In genomic region chr8:46639852-46640251, GRCm38 (mm10) we compare ENCODE assay signal across 12 mouse cellular contexts. TPM values are rescaled to one million over a fixed set of nuclear protein-coding genes. Genes with fewer than 3 reads are reported as not detected.
DNase-seq lines count a peak whose midpoint lies in the region; ATAC-seq and TF ChIP-seq lines count a peak whose summit lies in the region.
"Had no signal": no experiment of that assay in that cellular context is flagged by ENCODE, and none has a peak within 500 bp of the region (broad histone marks: within the 10 kb centered on the region; RNA-seq: fewer than 3 reads in every experiment).

No protein-coding gene starts in this region.

- TF ChIP-seq CTCF in lung, embryonic 14.5 days (IDR thresholded peaks at IDR 0.05; ENCODE audit: low read depth), result no peak
- no peak for TF ChIP-seq CTCF in MEL (IDR thresholded peaks at IDR 0.05 in 2 of 3, conservative IDR thresholded peaks at IDR 0.05 in 1 of 3; ENCODE audit: control insufficient read depth in 1 of 3, insufficient read depth in 1 of 3, low read depth in 2 of 3, low read length in 3 of 3, poor library complexity in 1 of 3, severe bottlenecking in 1 of 3)

- no peak overlapping the region for H3K9ac ChIP-seq in lung, embryonic 14.5 days
- no peak overlapping the region for H3K9ac ChIP-seq in MEL (ENCODE audit: control insufficient read depth, low read depth, low read length, poor library complexity, severe bottlenecking)
- H3K9ac ChIP-seq: hindbrain, embryonic 15.5 days; neural tube, embryonic 13.5 days had no signal

- no peak overlapping the region for H3K4me3 ChIP-seq in lung, embryonic 14.5 days (ENCODE audit: low read depth, low read length)
- H3K4me3 ChIP-seq in MEL (ENCODE audit: control insufficient read depth in 1 of 2, insufficient read depth in 1 of 2, low read depth in 2 of 2, low read length in 2 of 2), result no peak overlapping the region
- H3K4me3 ChIP-seq: hindbrain, embryonic 15.5 days; neural tube, embryonic 13.5 days had no signal

- no peaks in the 10 kb centered on the region for H3K27me3 ChIP-seq in lung, embryonic 14.5 days (ENCODE audit: insufficient read depth, low read length)
- H3K27me3 ChIP-seq in MEL (ENCODE audit: control insufficient read depth in 1 of 2, insufficient read depth in 2 of 2, low read length in 2 of 2), result no peaks in the 10 kb centered on the region
- H3K27me3 ChIP-seq: hindbrain, embryonic 15.5 days; megakaryocyte, embryonic 14.5 days; neural tube, embryonic 13.5 days; Patski had no signal

- no peak for TF ChIP-seq POLR2A in MEL (IDR thresholded peaks at IDR 0.05; ENCODE audit: control insufficient read depth in 1 of 2, insufficient read depth in 1 of 2, low read depth in 1 of 2, low read length in 2 of 2, poor library complexity in 1 of 2)

- ATAC-seq in lung, embryonic 14.5 days (ENCODE audit: insufficient read depth), result no peak
- peak; percentile 87 for ATAC-seq in neutrophil, adult 5-6 weeks (ENCODE audit: extremely low read depth, insufficient number of reproducible peaks, low FRiP score, poor library complexity, severe bottlenecking)
- ATAC-seq: Patski had no signal

- H3K27ac ChIP-seq in lung, embryonic 14.5 days (ENCODE audit: low read depth), result peak overlapping the region; percentile 78
- H3K27ac ChIP-seq in MEL (ENCODE audit: control insufficient read depth, low read depth, low read length), result no peak overlapping the region; the same call in 1 of the 2 replicates
- H3K27ac ChIP-seq: kidney, postnatal 0 days had no signal

- no peak overlapping the region for H3K4me2 ChIP-seq in lung, embryonic 14.5 days
- H3K4me2 ChIP-seq: neural tube, embryonic 13.5 days had no signal

- no peaks in the 10 kb centered on the region; the same call in 1 of the 2 replicates for H3K4me1 ChIP-seq in lung, embryonic 14.5 days (ENCODE audit: insufficient read depth)
- H3K4me1 ChIP-seq in MEL (ENCODE audit: control insufficient read depth in 1 of 2, insufficient read depth in 2 of 2, low read length in 2 of 2), result peaks cover 3 to 7% of the 10 kb centered on the region in 2 experiments
- H3K4me1 ChIP-seq: neural tube, embryonic 13.5 days had no signal

- DNase-seq in lung, embryonic 14.5 days, result no peak
- no peak for DNase-seq in lung, postnatal 4 days
- peak; percentile 55 for DNase-seq in MEL (ENCODE audit: low read depth, low spot score)
- peak; percentile 16 for DNase-seq in liver
- no peak for DNase-seq in urinary bladder, postnatal 36 days (ENCODE audit: low spot score in 2 of 2)
- no peak for DNase-seq in adrenal gland, postnatal 10 days

- peaks cover 40% of the 10 kb centered on the region for H3K36me3 ChIP-seq in lung, embryonic 14.5 days (ENCODE audit: insufficient read depth)
- H3K36me3 ChIP-seq in MEL (ENCODE audit: control insufficient read depth in 1 of 2, insufficient read depth in 2 of 2, low read length in 2 of 2), result peaks cover 9 to 28% of the 10 kb centered on the region in 2 experiments

- TF ChIP-seq EP300 in MEL (IDR thresholded peaks at IDR 0.05; ENCODE audit: low read depth in 1 of 2, low read length in 2 of 2), result no peak

- no peaks in the 10 kb centered on the region for H3K9me3 ChIP-seq in lung, embryonic 14.5 days (ENCODE audit: low read depth, low read length)
- no peaks in the 10 kb centered on the region for H3K9me3 ChIP-seq in MEL (replicated peaks; ENCODE audit: insufficient read depth, low read length)
- H3K9me3 ChIP-seq: hindbrain, embryonic 15.5 days; megakaryocyte, embryonic 14.5 days; neural tube, embryonic 13.5 days had no signal

- TF ChIP-seq RAD21 in MEL (IDR thresholded peaks at IDR 0.05; ENCODE audit: low read depth, low read length), result no peak

- no peaks in the 10 kb centered on the region for H3K79me2 ChIP-seq in MEL (ENCODE audit: control insufficient read depth, insufficient read depth, low read length, poor library complexity)

- WGBS in lung, embryonic 14.5 days, result 70% methylated on average over 5 of the region's 5 CpGs

TF ChIP-seq in MEL, 35 proteins besides CTCF, POLR2A, EP300 and RAD21:
- no peak for TF ChIP-seq POLR2AphosphoS2 (IDR thresholded peaks at IDR 0.05; ENCODE audit: low read length)
- no peak for TF ChIP-seq UBTF (IDR thresholded peaks at IDR 0.05; ENCODE audit: borderline replicate concordance, insufficient read depth, low read depth, low read length)
- no peak for TF ChIP-seq NELFE (IDR thresholded peaks at IDR 0.05; ENCODE audit: low read depth, low read length)
- TF ChIP-seq USF1 (IDR thresholded peaks at IDR 0.05; ENCODE audit: low read depth, low read length), result no peak
- TF ChIP-seq NRF1 (IDR thresholded peaks at IDR 0.05; ENCODE audit: insufficient read depth, low read depth, low read length, poor library complexity, severe bottlenecking), result no peak
- TF ChIP-seq SIN3A (IDR thresholded peaks at IDR 0.05; ENCODE audit: low read length), result no peak
- no peak for TF ChIP-seq SMC3 (IDR thresholded peaks at IDR 0.05; ENCODE audit: low read depth, low read length)
- no peak for TF ChIP-seq CHD1 (IDR thresholded peaks at IDR 0.05; ENCODE audit: low read depth, low read length)
- TF ChIP-seq KAT2A (conservative IDR thresholded peaks at IDR 0.05; ENCODE audit: low read depth, low read length), result no peak
- TF ChIP-seq ETS1 (IDR thresholded peaks at IDR 0.05; ENCODE audit: low read depth, low read length), result no peak
- no peak for TF ChIP-seq ZKSCAN1 (IDR thresholded peaks at IDR 0.05; ENCODE audit: low read depth, low read length)

RNA-seq across cellular contexts. Expression of gene Casp3, which starts 22.8 kb away (rescaled TPM):
- 84.1 and 86.7 TPM in 2 replicates for polyA plus RNA-seq in lung, embryonic 14.5 days (2014; fragmentation: Nextera tagmentation; extraction: Ambion mirVana)
- 185 and 187 TPM in 2 replicates for total RNA-seq in MEL (2012; rRNA removed)
- polyA plus RNA-seq in MEL (2012; ENCODE audit: insufficient read depth in 1 of 2, insufficient read length in 2 of 2, low read depth in 1 of 2, low replicate concordance in 2 of 2, missing spikeins in 1 of 2), result 100 to 1,000 TPM in 1 of 2 experiments, 10 to 100 TPM in 1; 74.7 to 157 TPM
- total RNA-seq in neutrophil, adult 5-6 weeks (2017), result 61.6 and 61.9 TPM in 2 replicates
- 10 to 100 TPM; 18.0 to 21.8 TPM for total RNA-seq in adrenal gland, postnatal 10 days (2021)

RNA-seq across cellular contexts. Expression of gene Primpol, which starts 22.8 kb away (rescaled TPM):
- 11.2 and 11.4 TPM in 2 replicates for polyA plus RNA-seq in lung, embryonic 14.5 days (2014; fragmentation: Nextera tagmentation; extraction: Ambion mirVana)
- 7.1 and 7.7 TPM in 2 replicates for total RNA-seq in MEL (2012; rRNA removed)
- polyA plus RNA-seq in MEL (2012; ENCODE audit: insufficient read depth in 1 of 2, insufficient read length in 2 of 2, low read depth in 1 of 2, low replicate concordance in 2 of 2, missing spikeins in 1 of 2), result 10 to 100 TPM in 1 of 2 experiments, not detected in 1; 11.6 TPM
- total RNA-seq in neutrophil, adult 5-6 weeks (2017), result 19.1 and 23.8 TPM in 2 replicates
- 10 to 100 TPM; 12.0 to 17.4 TPM for total RNA-seq in adrenal gland, postnatal 10 days (2021)

Comparison
In these comparisons a context has a peak if more than half of its experiments do, and no peak if none do; other contexts are left out.
1. DNase-seq: peak in MEL (single experiment) and liver (single experiment); none in lung, embryonic 14.5 days (single experiment), lung, postnatal 4 days (0 of 2), urinary bladder, postnatal 36 days (0 of 2) and adrenal gland, postnatal 10 days (single experiment).